Mouse (Mus musculus) NIH3T3 (cell line): Measurements from ENCODE around the gene Stox2.
"Not testable (repeated sequence)": the region's sequence is repeated elsewhere in the genome, so short reads cannot be mapped to it uniquely, and the experiment has no call there.

ENCODE experiments used
- DNase-seq: peaks from one replicate; pipeline ENCODE4 v3.0.0-alpha.2; 2012; ENCODE audit warnings: low read depth

The Stox2 gene

GRCm38 (mm10) chr8:47446312-47447046, at the start of gene Stox2:
Stox2 (minus strand) TSS chr8:47446362.
- no peak for DNase-seq

GRCm38 (mm10) chr8:47495428-47495827, 49.3 kb upstream of the Stox2 start:
- DNase-seq = no peak

- DNase-seq = no peak
Observed at GRCm38 (mm10) chr8:47494602-47495153, 48.5 kb upstream of the Stox2 start.

- no peak for DNase-seq
Observed at GRCm38 (mm10) chr8:47493106-47493505, 46.9 kb upstream of the Stox2 start.

- no peak for DNase-seq
Observed at GRCm38 (mm10) chr8:47487231-47487630, 41.1 kb upstream of the Stox2 start.

GRCm38 (mm10) chr8:47482354-47483071, 36.4 kb upstream of the Stox2 start:
- DNase-seq = no peak

GRCm38 (mm10) chr8:47480039-47480438, 33.9 kb upstream of the Stox2 start:
- no peak for DNase-seq

GRCm38 (mm10) chr8:47461650-47462049, 15.5 kb upstream of the Stox2 start:
- no peak for DNase-seq

- peak; percentile 10 for DNase-seq
Observed at GRCm38 (mm10) chr8:47459216-47459749, 13.1 kb upstream of the Stox2 start.

- DNase-seq = no peak
Observed at GRCm38 (mm10) chr8:47458591-47458990, 12.4 kb upstream of the Stox2 start.

GRCm38 (mm10) chr8:47449211-47449610, 3.0 kb upstream of the Stox2 start:
- not testable (repeated sequence) for DNase-seq

- no peak for DNase-seq
Observed at GRCm38 (mm10) chr8:47439271-47439670, 6.9 kb downstream of the Stox2 start.

- DNase-seq = no peak
Observed at GRCm38 (mm10) chr8:47437976-47438375, 8.2 kb downstream of the Stox2 start.

- DNase-seq = no peak
Observed at GRCm38 (mm10) chr8:47435861-47436260, 10.3 kb downstream of the Stox2 start.

- DNase-seq = no peak
Observed at GRCm38 (mm10) chr8:47435412-47435811, 10.8 kb downstream of the Stox2 start.

- DNase-seq = no peak
Observed at GRCm38 (mm10) chr8:47431263-47431662, 14.9 kb downstream of the Stox2 start.

GRCm38 (mm10) chr8:47414258-47414525, 32.0 kb downstream of the Stox2 start:
- DNase-seq = not testable (repeated sequence)

GRCm38 (mm10) chr8:47413524-47414257, 32.5 kb downstream of the Stox2 start:
- DNase-seq = no peak

GRCm38 (mm10) chr8:47412696-47413523, 33.3 kb downstream of the Stox2 start:
- DNase-seq = no peak

GRCm38 (mm10) chr8:47411994-47412695, 34.0 kb downstream of the Stox2 start:
- DNase-seq = no peak

GRCm38 (mm10) chr8:47411321-47411720, 34.8 kb downstream of the Stox2 start:
- DNase-seq = no peak
